Comparison of ENCODE assay signal across 8 mouse cellular contexts in genomic region chr3:117494118-117494517, GRCm38 (mm10).
DNase-seq lines count a peak whose midpoint lies in the region; ATAC-seq and TF ChIP-seq lines count a peak whose summit lies in the region.

No protein-coding gene starts in this region.

- H3K27ac ChIP-seq in forebrain, embryonic 10.5 days: no peak overlapping the region
- no peak overlapping the region for H3K27ac ChIP-seq in forebrain, embryonic 15.5 days (replicated peaks)
- H3K27ac ChIP-seq in midbrain, postnatal 0 days (ENCODE audit: low read depth, low read length): no peak overlapping the region
- no peak overlapping the region for H3K27ac ChIP-seq in midbrain, embryonic 16.5 days (ENCODE audit: low read length)

- no peaks in the 10 kb centered on the region for H3K4me1 ChIP-seq in forebrain, embryonic 10.5 days
- H3K4me1 ChIP-seq in forebrain, embryonic 15.5 days: no peaks in the 10 kb centered on the region
- H3K4me1 ChIP-seq in midbrain, postnatal 0 days (ENCODE audit: insufficient read depth, low read length): no peaks in the 10 kb centered on the region
- no peaks in the 10 kb centered on the region for H3K4me1 ChIP-seq in midbrain, embryonic 16.5 days (ENCODE audit: control insufficient read depth, insufficient read depth, low read length)

- H3K36me3 ChIP-seq in forebrain, embryonic 10.5 days (replicated peaks): no peaks in the 10 kb centered on the region
- no peaks in the 10 kb centered on the region for H3K36me3 ChIP-seq in forebrain, embryonic 15.5 days
- H3K36me3 ChIP-seq in midbrain, postnatal 0 days (ENCODE audit: insufficient read depth, low read length): no peaks in the 10 kb centered on the region
- H3K36me3 ChIP-seq in midbrain, embryonic 16.5 days (ENCODE audit: control insufficient read depth, insufficient read depth, low read length): no peaks in the 10 kb centered on the region

- peaks cover 5% of the 10 kb centered on the region; the same call in 1 of the 2 replicates for H3K9me3 ChIP-seq in forebrain, embryonic 10.5 days
- no peaks in the 10 kb centered on the region for H3K9me3 ChIP-seq in forebrain, embryonic 15.5 days
- no peaks in the 10 kb centered on the region for H3K9me3 ChIP-seq in midbrain, postnatal 0 days (ENCODE audit: low read length)
- H3K9me3 ChIP-seq in midbrain, embryonic 16.5 days (replicated peaks; ENCODE audit: control insufficient read depth, low read length, poor library complexity, severe bottlenecking): no peaks in the 10 kb centered on the region

- H3K4me2 ChIP-seq in forebrain, embryonic 15.5 days (replicated peaks): no peak overlapping the region
- H3K4me2 ChIP-seq in midbrain, postnatal 0 days (ENCODE audit: low read depth, low read length, poor library complexity, severe bottlenecking): no peak overlapping the region
- no peak overlapping the region for H3K4me2 ChIP-seq in midbrain, embryonic 16.5 days (ENCODE audit: low read length)

- no peak overlapping the region for H3K9ac ChIP-seq in forebrain, embryonic 15.5 days (replicated peaks)
- H3K9ac ChIP-seq in midbrain, postnatal 0 days (replicated peaks; ENCODE audit: low read length, poor library complexity, severe bottlenecking): no peak overlapping the region
- no peak overlapping the region for H3K9ac ChIP-seq in midbrain, embryonic 16.5 days (ENCODE audit: low read depth, low read length)

- ATAC-seq in forebrain, embryonic 15.5 days (replicated peaks): no peak
- no peak for ATAC-seq in midbrain, postnatal 0 days (ENCODE audit: low FRiP score)
- ATAC-seq in midbrain, embryonic 16.5 days: no peak
- ATAC-seq in megakaryocyte, adult 5-6 weeks (ENCODE audit: poor library complexity, severe bottlenecking): peak; percentile 67
- no peak for ATAC-seq in erythroid progenitor cell, adult 5-6 weeks (replicated peaks; ENCODE audit: low FRiP score, poor library complexity, severe bottlenecking)

- 73% methylated on average over 2 of the region's 2 CpGs for WGBS in forebrain, embryonic 10.5 days
- 69% methylated on average over 2 of the region's 2 CpGs for WGBS in forebrain, embryonic 15.5 days
- 77% methylated on average over 2 of the region's 2 CpGs for WGBS in midbrain, postnatal 0 days
- WGBS in midbrain, embryonic 16.5 days: 76% methylated on average over 2 of the region's 2 CpGs

- peak; percentile 42 for DNase-seq in forebrain, embryonic 10.5 days (ENCODE audit: extremely low spot score, low spot score)
- peak; percentile 30 for DNase-seq in midbrain, postnatal 0 days (ENCODE audit: low spot score)
- DNase-seq in c-Kit-positive CD71-positive TER-119-positive erythroid progenitor cells, embryonic 14.5 days (ENCODE audit: low spot score): peak; percentile 7
- peak; percentile 48 to 52 for DNase-seq in kidney, postnatal 4 days

- H3K4me3 ChIP-seq in forebrain, embryonic 10.5 days: no peak overlapping the region
- H3K4me3 ChIP-seq in forebrain, embryonic 15.5 days: no peak overlapping the region
- no peak overlapping the region for H3K4me3 ChIP-seq in midbrain, postnatal 0 days (ENCODE audit: low read depth, low read length)
- no peak overlapping the region for H3K4me3 ChIP-seq in midbrain, embryonic 16.5 days (ENCODE audit: low read depth, low read length)

- peak; percentile 27 for TF ChIP-seq CTCF in midbrain, postnatal 0 days (IDR thresholded peaks at IDR 0.05)

- H3K27me3 ChIP-seq in forebrain, embryonic 10.5 days (ENCODE audit: poor library complexity, severe bottlenecking): no peaks in the 10 kb centered on the region
- H3K27me3 ChIP-seq in forebrain, embryonic 15.5 days: no peaks in the 10 kb centered on the region
- H3K27me3 ChIP-seq in midbrain, postnatal 0 days (ENCODE audit: insufficient read depth, low read length): no peaks in the 10 kb centered on the region
- H3K27me3 ChIP-seq in midbrain, embryonic 16.5 days (ENCODE audit: control insufficient read depth, insufficient read depth, low read depth, low read length): no peaks in the 10 kb centered on the region
